Mouse (Mus musculus) heart, embryonic 10.5 days (tissue): Measurements from ENCODE around the gene Ddx46. TPM values are rescaled to one million over a fixed set of nuclear protein-coding genes. Genes with fewer than 3 reads are reported as not detected.

Experiments used
- DNase-seq: peaks from one replicate; pipeline ENCODE4 v3.0.0-alpha.2; 2017; ENCODE audit warnings: low spot score
- H3K27ac ChIP-seq: fragments of 300-500 bp; sonication (generic); 2 replicates; pipeline ENCODE4 v1.5.1; 2016; ENCODE audit warnings: mild to moderate bottlenecking
- H3K27me3 ChIP-seq: fragments of 300-500 bp; sonication (generic); 2 replicates; pipeline ENCODE4 v1.6.1; 2016; ENCODE audit warnings: mild to moderate bottlenecking; ENCODE audit not compliant: poor library complexity, insufficient read depth, severe bottlenecking
- H3K36me3 ChIP-seq: fragments of 300-500 bp; sonication (generic); 2 replicates; pipeline ENCODE4 v1.6.1; 2016; ENCODE audit warnings: mild to moderate bottlenecking, moderate library complexity
- H3K4me1 ChIP-seq: fragments of 300-500 bp; sonication (generic); 2 replicates; pipeline ENCODE4 v1.6.1; 2016; ENCODE audit warnings: mild to moderate bottlenecking
- H3K4me3 ChIP-seq: fragments of 300-500 bp; sonication (generic); 2 replicates; pipeline ENCODE4 v1.5.1; 2016; ENCODE audit warnings: mild to moderate bottlenecking, moderate library complexity
- H3K9me3 ChIP-seq: fragments of 300-500 bp; sonication (generic); 2 replicates; pipeline ENCODE4 v1.6.1; 2016; ENCODE audit warnings: mild to moderate bottlenecking, moderate library complexity
- WGBS: fragments of 180-500 bp; shearing (Covaris S2); methylation state at CpG from one replicate; pipeline ENCODE4 v1.1.7; 2016; 5-methylcytosine and 5-hydroxymethylcytosine counted together
- polyA plus RNA-seq: library from polyadenylated mRNA; unstranded; fragments of >200 nt; fragmentation: Nextera tagmentation; extraction: Ambion mirVana; gene quantifications from 2 replicates; pipeline ENCODE4 v1.2.1, GENCODE M21; 2016

Gene Ddx46
- polyA plus RNA-seq, 1 experiment from 2014 or later = 36.4 TPM

GRCm38 (mm10) chr13:55714501-55715166 is 79.8 kb downstream of the Ddx46 start, which contains the start of gene Txndc15:
TSS of gene Txndc15 (plus strand) at chr13:55714650.
- Histone ChIP-seq H3K27ac (peak within 1 kb of the TSS; percentile 95), H3K9me3 (no peaks in the 10 kb centered on the region), H3K27me3 (no peaks in the 10 kb centered on the region), H3K4me3 (peak within 1 kb of the TSS; percentile 83), H3K36me3 (peaks cover 23% of the 10 kb centered on the region), H3K4me1 (peaks cover 3% of the 10 kb centered on the region)
- peak; percentile 91 for DNase-seq
- WGBS = under 1% methylated on average over 62 of the region's 63 CpGs

DNA sequence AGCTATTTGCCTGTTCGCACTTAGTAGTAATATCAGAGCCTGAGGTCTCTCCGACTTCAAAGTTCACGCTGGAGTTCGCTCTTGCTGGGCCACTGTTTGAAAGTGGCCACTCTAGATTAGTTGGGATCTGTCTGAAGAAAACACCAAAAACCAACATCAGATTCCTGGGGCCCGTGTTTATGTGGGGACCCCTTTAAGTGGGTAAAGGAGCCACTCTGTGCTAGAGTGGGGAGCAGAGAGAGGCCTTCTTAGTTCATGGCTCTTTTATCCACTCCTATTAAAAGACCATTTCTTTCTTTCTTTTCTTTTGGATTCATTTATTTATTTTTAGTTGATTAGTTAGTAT is 80.3 kb downstream of the Ddx46 start:
- no peak for DNase-seq
- peak overlapping the region; percentile 95 for H3K27ac ChIP-seq
- no peaks in the 10 kb centered on the region for H3K9me3 ChIP-seq
- WGBS = 10% methylated on average over 5 of the region's 5 CpGs
- H3K27me3 ChIP-seq = no peaks in the 10 kb centered on the region
- peaks cover 28% of the 10 kb centered on the region for H3K36me3 ChIP-seq
- peaks cover 3% of the 10 kb centered on the region for H3K4me1 ChIP-seq
- H3K4me3 ChIP-seq = peak overlapping the region; percentile 83

- H3K36me3 ChIP-seq = peaks cover 35% of the 10 kb centered on the region
- H3K4me1 ChIP-seq = peaks cover 3% of the 10 kb centered on the region
- no peak overlapping the region for H3K27ac ChIP-seq
- H3K27me3 ChIP-seq = no peaks in the 10 kb centered on the region
- WGBS = 85% methylated on average over 7 of the region's 7 CpGs
- H3K9me3 ChIP-seq = no peaks in the 10 kb centered on the region
- no peak for DNase-seq
- no peak overlapping the region for H3K4me3 ChIP-seq
These were observed 81.2 kb downstream of the Ddx46 start for GRCm38 (mm10) chr13:55715908-55716510.

DNA sequence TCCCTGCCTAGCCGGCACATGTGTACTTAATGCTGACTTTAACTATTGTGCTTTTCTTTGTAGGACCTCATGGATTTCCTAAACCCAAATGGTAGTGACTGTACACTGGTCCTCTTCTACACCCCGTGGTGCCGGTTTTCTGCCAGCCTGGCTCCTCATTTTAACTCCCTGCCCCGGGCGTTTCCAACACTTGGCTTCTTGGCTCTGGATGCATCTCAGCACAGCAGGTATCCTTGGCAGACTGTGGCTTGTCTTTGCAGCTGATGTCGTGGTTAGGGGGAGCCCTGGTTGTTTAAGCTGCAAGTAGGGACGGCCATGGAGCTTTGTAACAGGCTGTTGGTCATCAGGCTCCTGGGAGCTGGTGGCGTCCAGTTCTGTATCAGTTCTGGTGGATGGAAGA is 86.7 kb downstream of the Ddx46 start:
- DNase-seq = no peak
- H3K4me1 ChIP-seq = no peaks in the 10 kb centered on the region; the same call in 1 of the 2 replicates
- no peak overlapping the region for H3K27ac ChIP-seq
- WGBS = 77% methylated on average over 8 of the region's 8 CpGs
- H3K36me3 ChIP-seq = peaks cover 61% of the 10 kb centered on the region
- H3K4me3 ChIP-seq = no peak overlapping the region
- no peaks in the 10 kb centered on the region for H3K9me3 ChIP-seq
- no peaks in the 10 kb centered on the region for H3K27me3 ChIP-seq

DNA sequence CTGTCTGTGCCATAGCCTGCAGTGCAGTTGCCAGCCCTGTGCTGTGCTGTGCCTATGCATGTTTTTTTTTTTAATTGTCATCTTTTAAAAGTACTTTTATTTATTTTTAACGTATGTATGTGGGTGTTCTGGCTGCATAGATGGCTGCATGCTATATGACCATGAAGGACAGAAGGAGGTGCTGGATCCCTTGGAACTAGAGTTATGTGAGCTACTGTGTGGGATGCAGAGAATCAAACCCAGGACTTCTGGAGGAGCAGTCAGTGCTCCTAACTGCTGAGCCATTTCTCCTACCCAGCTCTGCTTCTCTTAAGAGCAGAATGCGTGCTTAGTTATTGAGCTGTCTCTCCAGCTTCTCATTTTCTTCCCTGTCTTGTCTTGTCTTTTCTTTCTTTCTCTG is 87.2 kb downstream of the Ddx46 start:
- 88% methylated on average over 2 of the region's 2 CpGs for WGBS
- Histone ChIP-seq H3K4me3 (no peak overlapping the region), H3K36me3 (peaks cover 58% of the 10 kb centered on the region), H3K27me3 (no peaks in the 10 kb centered on the region), H3K4me1 (no peaks in the 10 kb centered on the region; the same call in 1 of the 2 replicates), H3K9me3 (no peaks in the 10 kb centered on the region), H3K27ac (no peak overlapping the region)
- DNase-seq = no peak

GRCm38 (mm10) chr13:55726598-55727119 is 91.8 kb downstream of the Ddx46 start:
- Histone ChIP-seq H3K9me3 (no peaks in the 10 kb centered on the region), H3K27ac (peak overlapping the region; percentile 96), H3K4me1 (peaks cover 3% of the 10 kb centered on the region; the same call in 1 of the 2 replicates), H3K27me3 (no peaks in the 10 kb centered on the region), H3K36me3 (peaks cover 22% of the 10 kb centered on the region), H3K4me3 (peak overlapping the region; percentile 80)
- 3% methylated on average over 4 of the region's 4 CpGs for WGBS
- no peak for DNase-seq

DNA sequence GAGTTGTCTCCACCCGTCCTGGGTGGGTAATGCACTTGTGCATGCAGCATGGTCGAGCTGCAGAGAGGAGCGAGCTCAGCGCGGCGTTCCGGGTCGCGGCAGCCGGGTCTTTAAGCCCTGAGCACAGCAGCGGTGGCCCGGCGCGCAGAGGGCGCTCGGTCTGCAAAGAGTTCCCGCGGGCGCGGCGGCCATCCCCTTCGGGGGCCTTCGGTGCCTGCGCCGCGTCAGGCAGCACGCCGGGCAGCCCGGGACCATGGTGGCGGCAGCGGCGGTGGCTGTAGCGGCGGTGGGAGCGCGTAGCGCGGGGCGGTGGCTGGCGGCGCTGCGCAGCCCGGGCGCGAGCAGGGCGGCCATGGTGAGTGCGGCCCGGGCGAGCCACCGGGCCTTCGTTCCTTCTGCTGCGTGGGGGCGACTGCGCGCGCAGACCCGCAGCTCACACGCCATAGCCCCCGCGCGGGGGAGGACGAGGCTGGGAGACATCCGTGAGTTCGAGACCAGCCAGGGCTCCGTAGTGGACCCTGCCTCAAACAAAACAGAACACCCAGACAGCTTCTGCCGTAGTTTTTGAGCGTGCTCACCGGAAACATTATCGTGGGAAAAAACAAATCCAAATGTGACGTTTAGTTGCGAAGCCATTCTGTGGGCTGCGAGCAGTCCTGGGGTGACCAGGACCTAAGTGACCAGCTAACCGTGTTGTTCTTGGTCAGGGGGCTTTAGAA is 92.5 kb downstream of the Ddx46 start, which contains the start of gene Pcbd2:
TSS of gene Pcbd2 (plus strand) at position 249 of the 719 bp plus-strand sequence.
- Histone ChIP-seq H3K9me3 (no peaks in the 10 kb centered on the region), H3K36me3 (peaks cover 17% of the 10 kb centered on the region), H3K4me3 (peak within 1 kb of the TSS; percentile 80), H3K27ac (peak within 1 kb of the TSS; percentile 96), H3K4me1 (peaks cover 3% of the 10 kb centered on the region; the same call in 1 of the 2 replicates), H3K27me3 (no peaks in the 10 kb centered on the region)
- under 1% methylated on average over 73 of the region's 73 CpGs for WGBS
- peak; percentile 92 for DNase-seq

DNA sequence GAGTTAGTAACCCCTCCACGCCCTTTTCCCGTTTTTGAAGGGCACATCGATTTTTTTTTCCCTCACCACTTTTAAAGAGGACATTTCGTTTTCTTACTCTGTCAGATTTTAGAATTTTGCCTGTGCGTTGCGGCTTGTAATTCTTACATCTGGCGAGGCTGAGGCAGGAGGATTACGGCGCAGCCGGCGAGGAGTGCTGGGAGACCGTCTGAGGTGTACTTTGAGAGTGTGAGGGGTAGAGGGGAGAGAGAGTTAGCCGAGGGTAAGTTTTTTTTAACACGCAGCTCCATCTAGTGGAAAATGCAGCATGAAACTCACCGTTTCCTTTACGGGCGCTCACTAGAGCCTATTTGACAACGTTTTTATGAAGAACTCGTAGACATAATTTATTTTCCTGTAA is 93.0 kb downstream of the Ddx46 start:
- no peaks in the 10 kb centered on the region for H3K9me3 ChIP-seq
- 4% methylated on average over 19 of the region's 19 CpGs for WGBS
- H3K27ac ChIP-seq = peak overlapping the region; percentile 96
- peaks cover 3% of the 10 kb centered on the region; the same call in 1 of the 2 replicates for H3K4me1 ChIP-seq
- H3K36me3 ChIP-seq = peaks cover 17% of the 10 kb centered on the region
- DNase-seq = peak; percentile 87
- H3K27me3 ChIP-seq = no peaks in the 10 kb centered on the region
- H3K4me3 ChIP-seq = peak overlapping the region; percentile 80

DNA sequence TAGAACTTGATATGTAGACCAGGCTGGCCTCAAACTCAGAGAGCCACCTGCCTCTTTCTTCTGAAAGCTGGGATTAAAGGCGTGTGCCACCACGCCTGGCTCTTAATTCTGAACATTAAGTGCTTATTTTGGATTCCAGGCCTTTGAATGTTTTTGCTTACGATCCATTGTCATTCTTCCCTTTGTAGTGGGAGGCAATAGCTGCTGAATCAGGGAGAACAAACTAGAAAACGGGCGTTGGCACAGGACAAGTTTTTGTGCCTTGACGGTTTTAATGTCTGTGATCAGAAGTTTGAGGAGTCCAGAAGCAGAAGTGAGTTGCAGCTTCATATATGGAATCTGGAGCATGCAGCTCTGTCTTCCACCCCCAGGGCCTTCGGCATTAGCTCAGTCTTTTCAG is 95.9 kb downstream of the Ddx46 start:
- H3K4me1 ChIP-seq = peaks cover 3% of the 10 kb centered on the region; the same call in 1 of the 2 replicates
- no peaks in the 10 kb centered on the region for H3K27me3 ChIP-seq
- DNase-seq = no peak
- H3K9me3 ChIP-seq = no peaks in the 10 kb centered on the region
- 88% methylated on average over 7 of the region's 7 CpGs for WGBS
- no peak overlapping the region for H3K27ac ChIP-seq
- H3K4me3 ChIP-seq = no peak overlapping the region
- peaks cover 4% of the 10 kb centered on the region; the same call in 1 of the 2 replicates for H3K36me3 ChIP-seq

Other genes with a start within 250 kb of the Ddx46 start
- gene Slc34a1, start 236.8 kb upstream of the Ddx46 start, polyA plus RNA-seq = not detected in 2 replicates
- not detected in 2 replicates for gene Pfn3, start 219.8 kb upstream of the Ddx46 start, polyA plus RNA-seq
- gene F12, start 208.2 kb upstream of the Ddx46 start, polyA plus RNA-seq = 0.21 and 8.5 TPM in 2 replicates
- gene Grk6, start 190.0 kb upstream of the Ddx46 start, polyA plus RNA-seq = 29.5 and 44.2 TPM in 2 replicates
- 0.17 and 0.21 TPM in 2 replicates for gene Prr7, start 170.8 kb upstream of the Ddx46 start, polyA plus RNA-seq
- gene Dbn1, start 146.9 kb upstream of the Ddx46 start, polyA plus RNA-seq = 101 and 166 TPM in 2 replicates
- gene Pdlim7, start 121.4 kb upstream of the Ddx46 start, polyA plus RNA-seq = 397 and 462 TPM in 2 replicates
- gene Dok3, start 105.7 kb upstream of the Ddx46 start, polyA plus RNA-seq = 0.57 and 2.4 TPM in 2 replicates
- gene Ddx41, start 98.4 kb upstream of the Ddx46 start, polyA plus RNA-seq = 43.4 and 64.1 TPM in 2 replicates
- gene Fam193b, start 63.9 kb upstream of the Ddx46 start, polyA plus RNA-seq = 25.9 and 44.0 TPM in 2 replicates
- 129 and 173 TPM in 2 replicates for gene Tmed9, start 61.3 kb upstream of the Ddx46 start, polyA plus RNA-seq
- 23.9 and 27.6 TPM in 2 replicates for gene B4galt7, start 35.1 kb upstream of the Ddx46 start, polyA plus RNA-seq
- 31.3 and 41.8 TPM in 2 replicates for gene Caml, start 12.0 kb upstream of the Ddx46 start, polyA plus RNA-seq
- gene B230219D22Rik, start 58.1 kb downstream of the Ddx46 start, polyA plus RNA-seq = 61.1 and 61.3 TPM in 2 replicates
- 61.3 and 69.5 TPM in 2 replicates for gene Txndc15, start 79.6 kb downstream of the Ddx46 start, polyA plus RNA-seq
- gene Pcbd2, start 92.3 kb downstream of the Ddx46 start, polyA plus RNA-seq = 52.3 and 54.2 TPM in 2 replicates
- 0.10 TPM in 1 of 2 replicates, not detected in the other for gene Catsper3, start 149.5 kb downstream of the Ddx46 start, polyA plus RNA-seq
- 0.53 and 3.8 TPM in 2 replicates for gene Pitx1, start 201.2 kb downstream of the Ddx46 start, polyA plus RNA-seq